Mouse (Mus musculus): ENCODE results near the gene Eml5. TPM values are rescaled to one million over a fixed set of nuclear protein-coding genes. Genes with fewer than 3 reads are reported as not detected.
A peak's percentile ranks its signal among the peaks of the same experiment; 100 is the strongest.

Eml5 gene
- total RNA-seq, 1 experiment from 2014 or later = 8.6 TPM

DNA sequence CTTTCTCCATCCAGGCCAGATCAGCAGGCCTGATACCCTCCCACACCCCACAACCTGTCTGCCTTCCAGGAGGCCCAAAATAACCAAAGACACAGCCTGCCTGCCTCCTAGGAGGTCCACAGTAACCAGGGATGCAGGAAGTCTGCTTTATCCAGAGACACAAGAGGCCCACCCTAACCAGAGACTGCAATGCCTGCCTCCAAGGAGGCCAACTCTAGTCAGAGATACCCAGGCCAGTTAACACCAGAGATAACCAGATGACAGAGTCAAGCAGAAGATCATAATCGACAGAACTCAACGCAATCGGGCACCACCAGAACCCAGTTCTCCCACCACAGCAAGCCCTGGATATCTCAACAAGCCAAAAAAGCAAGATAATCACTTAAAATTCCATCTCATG is 56.5 kb downstream of the Eml5 start:
- ATAC-seq (replicated peaks in 1 of 2; ENCODE audit: insufficient read depth in 1 of 2, low FRiP score in 2 of 2, low TSS enrichment in 1 of 2, low read depth in 1 of 2, poor library complexity in 2 of 2, severe bottlenecking in 2 of 2) = no peak

DNA sequence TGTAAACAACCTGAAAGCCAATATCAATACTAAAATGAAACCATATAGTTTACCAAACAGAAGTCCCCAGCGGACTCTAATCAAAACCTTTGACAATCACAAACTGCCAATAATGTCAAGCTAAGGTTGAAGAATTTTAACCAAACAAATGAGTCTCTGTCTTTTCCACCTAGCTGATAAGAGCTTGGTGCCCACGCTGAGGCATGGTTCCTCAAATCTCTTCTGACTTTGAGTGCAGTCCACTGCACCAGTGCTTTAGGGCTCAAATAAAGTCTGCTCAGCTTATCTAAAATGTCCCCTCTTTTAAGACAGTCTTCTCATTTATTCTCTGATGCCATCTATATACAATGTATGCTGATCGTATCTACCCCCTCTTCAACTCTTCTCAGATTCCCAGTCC is 61.1 kb downstream of the Eml5 start:
- no peak for ATAC-seq (replicated peaks in 1 of 2; ENCODE audit: insufficient read depth in 1 of 2, low FRiP score in 2 of 2, low TSS enrichment in 1 of 2, low read depth in 1 of 2, poor library complexity in 2 of 2, severe bottlenecking in 2 of 2)

DNA sequence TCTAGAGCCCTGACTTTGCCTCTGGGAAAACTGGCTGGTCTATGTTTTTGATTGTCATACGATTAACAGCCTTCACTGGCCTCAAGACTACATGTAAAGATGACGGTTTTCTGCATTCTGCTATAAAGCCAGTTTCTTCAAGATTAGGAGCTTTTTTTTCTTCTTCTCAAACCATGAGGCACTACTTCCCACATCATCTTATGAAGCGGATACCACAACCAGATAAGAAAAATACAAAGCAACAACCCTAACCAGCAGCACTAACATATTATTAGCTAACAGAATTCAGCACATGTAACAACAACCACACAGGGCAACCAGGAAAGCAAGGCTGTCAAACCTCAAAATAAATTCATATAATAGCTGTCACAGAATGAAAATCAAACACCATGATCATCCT is 63.3 kb downstream of the Eml5 start:
- no peak for ATAC-seq (replicated peaks in 1 of 2; ENCODE audit: insufficient read depth in 1 of 2, low FRiP score in 2 of 2, low TSS enrichment in 1 of 2, low read depth in 1 of 2, poor library complexity in 2 of 2, severe bottlenecking in 2 of 2)

DNA sequence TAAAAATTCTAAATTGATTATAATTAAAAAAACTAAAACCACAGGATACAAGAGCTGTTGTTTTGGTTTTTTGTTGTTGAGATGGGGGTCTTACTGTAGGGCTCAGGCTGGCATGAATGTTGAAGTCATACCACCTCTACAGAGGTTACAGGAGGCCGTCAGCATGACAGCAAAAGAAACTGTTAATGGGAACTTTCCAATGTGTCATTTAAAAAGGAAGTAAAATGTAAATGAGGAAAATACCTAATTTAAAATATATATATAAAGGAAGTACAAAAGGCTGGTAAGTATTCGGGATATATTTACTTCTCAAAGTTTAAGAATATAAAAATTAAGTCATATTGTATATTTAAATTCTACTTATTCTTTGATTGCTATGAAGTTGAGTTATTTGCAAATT is 65.8 kb downstream of the Eml5 start:
- ATAC-seq (replicated peaks in 1 of 2; ENCODE audit: insufficient read depth in 1 of 2, low FRiP score in 2 of 2, low TSS enrichment in 1 of 2, low read depth in 1 of 2, poor library complexity in 2 of 2, severe bottlenecking in 2 of 2) = no peak

DNA sequence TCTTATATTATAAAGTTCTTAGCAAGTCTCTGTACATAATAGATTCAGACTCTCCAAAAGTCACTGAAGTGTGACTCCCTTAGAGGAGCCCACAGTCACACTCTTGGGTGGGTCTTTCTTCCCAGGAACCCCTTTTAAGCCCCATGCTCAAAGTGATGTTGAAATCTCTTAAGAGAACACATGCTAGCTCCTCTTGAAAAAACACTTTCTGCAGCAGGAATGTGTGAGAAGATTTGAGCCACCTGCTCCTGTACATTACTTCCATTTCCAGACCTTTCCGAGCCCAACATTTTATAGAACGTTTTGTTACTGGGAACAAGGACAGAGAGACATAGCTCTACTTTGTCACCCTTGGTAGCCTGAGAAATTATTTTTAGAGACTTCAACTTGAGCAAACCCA is 66.4 kb downstream of the Eml5 start:
- no peak for ATAC-seq (replicated peaks in 1 of 2; ENCODE audit: insufficient read depth in 1 of 2, low FRiP score in 2 of 2, low TSS enrichment in 1 of 2, low read depth in 1 of 2, poor library complexity in 2 of 2, severe bottlenecking in 2 of 2)

DNA sequence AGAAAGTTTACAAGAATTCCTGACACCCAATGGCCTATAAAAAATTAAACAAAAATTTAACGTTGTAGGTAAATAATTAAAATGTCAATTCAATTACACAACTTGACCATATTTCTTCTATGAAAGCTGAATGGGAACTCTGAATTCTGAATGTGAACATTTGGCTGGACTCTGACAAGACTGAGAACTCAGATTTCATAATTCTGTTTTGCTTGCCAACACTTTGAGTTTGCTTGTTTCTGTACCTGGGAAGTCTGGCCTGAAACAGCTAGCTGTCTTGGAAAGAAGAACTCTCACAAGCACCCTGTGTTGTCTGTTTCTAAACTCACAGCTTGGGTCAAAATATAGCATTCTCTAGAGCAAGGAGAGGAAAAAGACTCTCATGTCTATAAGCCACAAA is 67.4 kb downstream of the Eml5 start:
- no peak for ATAC-seq (replicated peaks in 1 of 2; ENCODE audit: insufficient read depth in 1 of 2, low FRiP score in 2 of 2, low TSS enrichment in 1 of 2, low read depth in 1 of 2, poor library complexity in 2 of 2, severe bottlenecking in 2 of 2)

DNA sequence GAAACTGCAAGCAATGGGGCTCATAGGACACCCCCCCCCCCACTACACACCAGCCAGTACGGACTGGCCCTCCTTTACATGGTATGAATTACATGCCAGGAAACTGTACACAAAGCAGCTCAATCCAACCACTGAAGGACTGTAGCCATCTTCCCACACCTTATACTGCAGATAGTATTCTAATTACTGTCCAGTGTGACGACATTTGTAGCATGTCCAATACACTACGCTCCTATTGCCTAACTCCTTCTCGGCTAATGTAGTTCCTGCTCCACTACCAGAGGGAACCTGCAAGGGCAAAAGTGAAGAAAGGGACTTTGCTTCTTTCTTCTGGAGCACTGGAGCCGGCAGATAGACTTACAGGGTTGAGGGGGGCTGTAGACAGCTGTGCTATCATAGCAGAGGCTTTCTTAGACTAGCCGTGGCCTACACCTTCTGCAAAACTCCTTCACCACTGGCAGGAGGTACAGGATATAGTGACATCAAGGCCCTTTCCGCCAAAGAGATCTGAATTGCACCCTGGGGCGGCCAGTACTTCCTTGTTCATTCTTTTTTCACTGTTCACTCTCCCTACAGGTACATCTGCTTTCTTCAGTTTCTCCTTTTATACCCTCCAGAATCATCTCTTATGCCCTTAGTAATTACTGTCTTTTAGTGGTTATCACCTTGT is 68.2 kb downstream of the Eml5 start:
- ATAC-seq (replicated peaks in 1 of 2; ENCODE audit: insufficient read depth in 1 of 2, low FRiP score in 2 of 2, low TSS enrichment in 1 of 2, low read depth in 1 of 2, poor library complexity in 2 of 2, severe bottlenecking in 2 of 2) = peak; percentile 59 to 72; a peak in 3 of 4 replicates

DNA sequence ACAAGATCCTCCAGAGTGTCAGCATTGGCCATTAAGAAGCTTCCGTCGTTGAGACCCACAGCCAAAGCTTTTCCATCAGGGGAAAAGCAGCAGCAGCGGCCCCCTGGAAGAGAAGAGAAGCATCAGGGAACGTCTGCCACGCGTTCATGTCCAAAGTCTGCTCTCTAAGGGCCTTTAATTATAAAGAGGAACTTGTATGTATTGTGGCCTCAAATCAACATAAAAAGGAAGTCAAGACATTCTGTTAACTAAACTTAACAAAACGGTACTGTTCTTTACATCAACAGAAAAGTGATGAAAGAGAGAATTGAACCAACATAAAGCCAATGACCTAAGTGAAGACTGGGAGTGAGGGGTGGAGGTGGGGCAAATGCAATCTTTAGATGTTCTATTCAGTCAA is 70.2 kb downstream of the Eml5 start:
- 0 out of 4 replicates have a peak, but pooled peaks of 1 of the 2 experiments have one; percentile 51 for ATAC-seq (replicated peaks in 1 of 2; ENCODE audit: insufficient read depth in 1 of 2, low FRiP score in 2 of 2, low TSS enrichment in 1 of 2, low read depth in 1 of 2, poor library complexity in 2 of 2, severe bottlenecking in 2 of 2)

DNA sequence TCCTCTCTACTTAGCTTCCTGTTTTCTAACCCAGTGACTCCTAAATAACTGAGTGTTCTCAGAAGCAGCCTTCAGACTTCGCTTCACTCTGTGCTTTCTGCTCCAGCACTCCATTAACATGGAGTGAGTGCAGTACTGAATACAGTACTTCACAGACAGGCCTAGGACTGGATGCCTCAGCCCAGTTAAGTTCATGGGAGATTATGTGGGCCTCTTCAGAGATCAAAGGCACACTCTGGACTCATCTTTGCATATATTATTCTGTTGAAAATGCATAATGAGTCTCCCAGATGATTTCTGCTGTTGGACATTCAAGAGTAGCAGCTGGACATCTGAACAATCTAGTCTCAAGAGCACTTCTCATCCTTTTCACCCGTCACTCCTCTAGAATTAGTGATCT is 80.5 kb downstream of the Eml5 start:
- ATAC-seq (replicated peaks in 1 of 2; ENCODE audit: insufficient read depth in 1 of 2, low FRiP score in 2 of 2, low TSS enrichment in 1 of 2, low read depth in 1 of 2, poor library complexity in 2 of 2, severe bottlenecking in 2 of 2) = 0 out of 4 replicates have a peak, but pooled peaks of 1 of the 2 experiments have one; percentile 36

DNA sequence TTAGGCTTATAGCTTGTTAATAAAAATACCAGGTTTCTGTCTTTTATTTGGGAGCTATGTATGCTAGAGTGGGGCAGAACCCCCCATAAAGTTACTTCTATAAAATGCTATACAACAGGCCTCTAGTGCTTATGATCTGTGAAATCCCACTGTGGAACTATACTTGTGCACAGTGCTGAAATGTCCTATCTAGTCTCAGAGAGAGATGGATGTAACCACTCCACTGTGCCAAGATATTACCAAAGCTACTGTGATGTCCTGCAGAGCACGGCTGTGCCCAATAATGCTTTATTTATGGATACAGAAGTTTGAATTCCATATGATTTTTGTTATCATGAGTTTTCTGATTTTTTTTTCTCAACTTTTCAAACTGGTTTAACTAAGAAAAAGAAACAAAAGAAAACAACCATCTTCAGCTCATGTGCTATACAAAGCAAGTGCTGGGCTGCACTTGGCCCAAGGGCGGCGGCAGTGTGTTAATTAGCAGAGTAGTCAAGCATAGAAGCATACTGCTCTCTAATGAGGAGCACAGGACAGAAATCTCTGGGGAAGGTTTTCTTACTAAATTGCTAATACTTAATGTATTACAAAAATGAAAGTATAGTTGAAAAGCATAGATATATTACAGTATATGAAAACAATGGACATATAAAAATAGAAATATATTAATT is 97.1 kb downstream of the Eml5 start:
- ATAC-seq (replicated peaks in 1 of 2; ENCODE audit: insufficient read depth in 1 of 2, low FRiP score in 2 of 2, low TSS enrichment in 1 of 2, low read depth in 1 of 2, poor library complexity in 2 of 2, severe bottlenecking in 2 of 2) = no peak

DNA sequence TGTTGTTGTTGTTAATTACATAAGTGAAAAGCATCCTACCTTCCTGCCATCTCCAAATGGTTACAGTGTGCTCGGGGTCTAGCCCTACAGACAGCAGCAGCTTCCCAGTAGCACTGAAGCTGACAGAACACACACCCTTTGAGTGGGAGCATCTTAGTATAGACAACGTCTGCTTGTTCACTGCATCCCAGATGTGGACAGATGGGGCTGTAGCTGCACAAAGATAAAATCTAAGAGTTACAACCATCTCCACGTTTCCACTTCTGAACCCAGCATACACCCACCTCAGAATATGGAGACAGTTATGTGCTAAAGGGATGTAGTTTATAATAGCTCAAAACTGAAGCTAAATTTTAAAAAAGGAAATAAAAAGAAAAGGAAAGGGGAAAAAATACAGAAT is 99.0 kb downstream of the Eml5 start:
- ATAC-seq (replicated peaks in 1 of 2; ENCODE audit: insufficient read depth in 1 of 2, low FRiP score in 2 of 2, low TSS enrichment in 1 of 2, low read depth in 1 of 2, poor library complexity in 2 of 2, severe bottlenecking in 2 of 2) = no peak

DNA sequence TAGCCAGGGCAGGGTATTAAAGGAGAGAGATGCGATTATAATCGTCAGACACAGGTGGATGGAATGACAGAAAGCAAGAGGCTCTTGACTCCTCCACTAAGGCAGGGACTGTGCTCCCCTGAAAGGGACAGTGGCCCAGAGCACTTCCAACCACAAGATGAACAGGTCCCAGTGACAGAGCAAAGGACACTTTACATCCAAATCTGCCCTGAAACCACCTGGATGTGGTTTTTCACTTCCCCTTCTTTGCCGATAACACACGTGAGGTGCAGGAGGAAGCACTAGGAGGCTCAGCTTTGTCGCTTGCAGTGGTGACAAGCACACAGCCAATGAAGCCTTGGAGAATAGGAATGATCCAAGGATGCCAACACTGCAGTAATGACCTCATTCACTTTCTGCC is 101.0 kb downstream of the Eml5 start:
- peak; percentile 74 to 80 for ATAC-seq (replicated peaks in 1 of 2; ENCODE audit: insufficient read depth in 1 of 2, low FRiP score in 2 of 2, low TSS enrichment in 1 of 2, low read depth in 1 of 2, poor library complexity in 2 of 2, severe bottlenecking in 2 of 2)

DNA sequence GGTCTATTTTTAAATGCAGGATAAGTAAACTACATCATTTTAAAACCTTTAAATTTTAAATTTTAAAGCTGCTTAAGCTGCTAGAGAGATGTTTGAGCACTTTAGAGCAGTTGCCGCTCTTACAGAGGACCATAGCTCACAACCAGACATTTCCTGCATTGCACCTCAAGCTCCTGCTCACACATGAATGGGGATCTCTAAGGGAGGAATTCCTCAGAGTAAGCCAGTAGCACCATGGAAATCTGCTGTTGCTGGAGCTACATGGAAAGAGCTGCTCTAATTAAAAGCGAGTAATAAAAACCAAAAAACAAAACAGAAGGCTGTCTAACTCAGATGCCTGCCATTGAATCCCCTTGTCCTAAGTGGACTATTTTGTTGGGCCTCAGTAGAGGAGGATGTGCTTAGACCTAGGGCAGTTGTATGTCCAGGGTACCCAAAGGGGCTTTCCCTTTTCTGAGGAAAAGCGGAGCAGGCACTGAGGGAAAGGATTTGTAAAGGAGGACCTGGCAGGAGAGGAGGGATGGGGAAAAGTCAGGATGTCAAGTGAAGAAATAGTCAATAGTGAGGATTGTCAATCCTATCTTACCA is 105.5 kb downstream of the Eml5 start:
- no peak for ATAC-seq (replicated peaks in 1 of 2; ENCODE audit: insufficient read depth in 1 of 2, low FRiP score in 2 of 2, low TSS enrichment in 1 of 2, low read depth in 1 of 2, poor library complexity in 2 of 2, severe bottlenecking in 2 of 2)

DNA sequence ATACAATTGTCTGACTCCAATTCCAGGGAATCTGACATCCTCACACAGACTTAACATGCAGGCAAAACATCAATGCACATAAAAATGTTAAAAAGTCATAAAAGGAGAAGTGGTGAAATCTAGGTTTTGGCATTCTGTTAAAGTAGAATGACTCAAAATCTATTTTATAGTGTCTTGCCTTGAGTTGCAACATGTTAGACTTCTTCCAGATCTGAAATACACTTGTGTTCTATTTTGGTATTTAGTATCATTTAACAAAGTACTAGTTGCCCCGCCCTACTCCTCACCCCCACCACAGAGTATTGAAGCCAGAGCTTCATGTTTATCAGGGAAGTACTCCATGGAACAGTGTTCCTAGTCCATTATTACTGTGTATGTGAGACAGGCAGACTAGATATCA is 117.0 kb downstream of the Eml5 start:
- ATAC-seq (replicated peaks in 1 of 2; ENCODE audit: insufficient read depth in 1 of 2, low FRiP score in 2 of 2, low TSS enrichment in 1 of 2, low read depth in 1 of 2, poor library complexity in 2 of 2, severe bottlenecking in 2 of 2) = no peak

DNA sequence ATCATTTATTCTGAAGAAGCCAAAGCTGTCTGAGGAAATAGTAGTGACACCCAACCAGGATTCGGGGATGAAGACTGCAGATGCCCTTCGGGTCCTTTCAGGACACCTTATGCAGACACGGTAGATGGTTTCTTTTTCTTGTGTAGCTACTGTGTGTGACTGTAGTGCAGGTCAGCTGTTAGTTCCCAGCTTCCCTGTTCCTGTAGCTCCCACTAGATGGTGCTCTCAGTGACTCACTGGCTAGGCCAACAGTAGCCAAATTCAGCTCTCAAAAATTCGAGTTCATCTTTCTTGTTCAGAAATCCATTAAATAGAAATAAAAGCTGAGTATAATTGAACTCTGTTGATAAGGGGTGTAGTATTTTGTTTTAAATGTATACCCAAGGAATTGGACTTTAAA is 122.1 kb downstream of the Eml5 start:
- ATAC-seq (replicated peaks in 1 of 2; ENCODE audit: insufficient read depth in 1 of 2, low FRiP score in 2 of 2, low TSS enrichment in 1 of 2, low read depth in 1 of 2, poor library complexity in 2 of 2, severe bottlenecking in 2 of 2) = peak; percentile 56 to 71

DNA sequence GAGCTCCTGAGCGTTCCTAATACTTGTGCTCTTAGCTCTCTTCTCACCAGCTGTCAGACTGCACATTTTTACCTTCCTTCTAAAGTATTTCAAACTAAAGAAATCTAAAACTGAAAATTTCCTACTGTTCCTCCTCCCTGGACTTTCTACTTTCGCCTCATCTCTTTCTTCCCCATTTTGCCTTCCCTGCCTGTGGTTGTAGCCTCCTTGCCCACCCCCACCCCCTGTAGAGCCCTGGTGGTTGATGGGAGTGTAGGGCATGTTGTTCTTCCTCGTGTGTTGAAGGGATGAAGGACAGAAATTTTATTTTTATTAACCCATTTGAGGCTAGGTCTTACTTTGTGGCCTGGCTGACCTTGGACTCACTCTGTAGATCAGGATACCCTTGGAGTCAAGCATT is 123.8 kb downstream of the Eml5 start:
- ATAC-seq (replicated peaks in 1 of 2; ENCODE audit: insufficient read depth in 1 of 2, low FRiP score in 2 of 2, low TSS enrichment in 1 of 2, low read depth in 1 of 2, poor library complexity in 2 of 2, severe bottlenecking in 2 of 2) = peak in 1 of 2 experiments; percentile 41; a peak in 3 of 4 replicates

DNA sequence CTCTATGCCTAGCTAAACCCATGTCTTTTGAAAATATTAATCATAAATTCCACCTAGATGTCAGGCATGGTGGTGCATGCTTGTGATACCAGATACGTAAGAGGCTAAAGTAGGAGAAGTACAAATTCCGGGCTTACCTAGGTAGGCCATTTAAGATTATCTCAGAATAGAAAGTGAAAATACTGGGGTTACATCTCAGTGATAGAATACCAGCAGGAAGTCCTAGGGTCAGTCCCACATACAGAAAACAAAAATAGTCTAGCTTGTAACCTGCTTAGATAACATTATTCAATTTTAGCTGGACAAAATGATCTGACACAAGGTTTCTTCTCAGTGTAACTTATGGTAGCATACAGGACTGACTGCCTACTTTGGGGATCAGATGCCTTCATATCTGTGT is 135.0 kb downstream of the Eml5 start:
- no peak for ATAC-seq (replicated peaks in 1 of 2; ENCODE audit: insufficient read depth in 1 of 2, low FRiP score in 2 of 2, low TSS enrichment in 1 of 2, low read depth in 1 of 2, poor library complexity in 2 of 2, severe bottlenecking in 2 of 2)

DNA sequence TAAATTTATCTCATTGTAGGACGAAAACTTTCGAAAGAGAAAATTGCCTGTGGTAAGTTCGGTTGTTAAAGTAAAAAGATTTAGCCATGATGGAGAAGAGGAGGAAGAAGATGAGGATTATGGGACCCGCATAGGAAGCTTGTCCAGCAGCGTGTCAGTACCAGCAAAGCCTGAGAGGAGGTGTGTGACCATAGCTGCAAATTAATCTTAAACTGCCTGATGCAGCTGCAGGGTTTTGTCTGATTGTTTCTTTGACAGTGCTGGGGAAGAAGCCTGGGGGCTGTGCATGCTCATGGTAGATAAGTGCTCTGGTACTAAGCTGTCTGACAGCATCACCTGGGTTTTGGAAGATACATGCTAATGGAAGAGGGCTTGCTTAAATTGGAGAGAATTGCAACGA is 141.6 kb downstream of the Eml5 start:
- ATAC-seq (replicated peaks in 1 of 2; ENCODE audit: insufficient read depth in 1 of 2, low FRiP score in 2 of 2, low TSS enrichment in 1 of 2, low read depth in 1 of 2, poor library complexity in 2 of 2, severe bottlenecking in 2 of 2) = no peak

DNA sequence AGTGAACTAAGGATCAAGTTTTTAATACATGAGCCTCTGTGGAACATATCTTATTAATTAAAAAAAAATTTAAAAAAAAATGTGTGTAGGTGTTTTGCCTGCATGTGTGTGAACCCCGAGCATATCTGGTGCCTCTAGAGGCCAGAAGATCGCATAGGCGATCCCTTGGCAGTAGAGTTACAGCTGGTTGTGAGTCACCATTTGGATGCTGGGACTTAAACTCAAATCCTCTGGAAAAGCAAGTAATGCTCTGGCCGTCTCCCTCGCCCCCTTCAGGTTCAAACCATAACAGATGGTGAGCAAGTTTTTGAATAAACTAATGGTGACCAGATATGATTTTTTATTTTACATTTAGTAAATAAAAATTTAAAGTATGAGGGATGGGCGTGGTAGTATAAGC is 143.6 kb downstream of the Eml5 start:
- no peak for ATAC-seq (replicated peaks in 1 of 2; ENCODE audit: insufficient read depth in 1 of 2, low FRiP score in 2 of 2, low TSS enrichment in 1 of 2, low read depth in 1 of 2, poor library complexity in 2 of 2, severe bottlenecking in 2 of 2)
